Mouse (Mus musculus) intestine, embryonic 15.5 days (tissue): Measurements from ENCODE around the gene Ipmk. TPM values are rescaled to one million over a fixed set of nuclear protein-coding genes. Genes with fewer than 3 reads are reported as not detected.

Source experiments
- ATAC-seq: fragments of 200-750 bp; cut with Nextera tagmentation; 2 replicates; pipeline ENCODE4 v1.8.0; 2017; ENCODE audit warnings: moderate TSS enrichment, moderate library complexity
- H3K27ac ChIP-seq: fragments of 300-500 bp; sonication (generic); 2 replicates; pipeline ENCODE4 v1.5.1; 2015; ENCODE audit warnings: mild to moderate bottlenecking, inconsistent platforms
- H3K27me3 ChIP-seq: fragments of 300-500 bp; sonication (generic); replicated peaks from 2 replicates; pipeline ENCODE4 v1.6.1; 2015; ENCODE audit warnings: inconsistent platforms
- H3K36me3 ChIP-seq: fragments of 300-500 bp; sonication (generic); 2 replicates; pipeline ENCODE4 v1.6.1; 2015; ENCODE audit warnings: inconsistent platforms
- H3K4me1 ChIP-seq: fragments of 300-500 bp; sonication (generic); replicated peaks from 2 replicates; pipeline ENCODE4 v1.6.1; 2015; ENCODE audit warnings: inconsistent platforms
- H3K4me2 ChIP-seq: fragments of 300-500 bp; sonication (generic); replicated peaks from 2 replicates; pipeline ENCODE4 v1.6.1; 2015; ENCODE audit warnings: mild to moderate bottlenecking, inconsistent platforms
- H3K4me3 ChIP-seq: fragments of 300-500 bp; sonication (generic); replicated peaks from 2 replicates; pipeline ENCODE4 v1.5.1; 2015; ENCODE audit warnings: inconsistent platforms
- H3K9ac ChIP-seq: fragments of 300-500 bp; sonication (generic); 2 replicates; pipeline ENCODE4 v1.6.1; 2015; ENCODE audit warnings: inconsistent platforms
- H3K9me3 ChIP-seq: fragments of 300-500 bp; sonication (generic); 2 replicates; pipeline ENCODE4 v1.6.1; 2016; ENCODE audit warnings: inconsistent platforms
- WGBS: fragments of 180-500 bp; shearing (Covaris S2); methylation state at CpG from one replicate; pipeline ENCODE4 v1.1.7; 2015; 5-methylcytosine and 5-hydroxymethylcytosine counted together
- polyA plus RNA-seq: library from polyadenylated mRNA; unstranded; fragments of >200 nt; fragmentation: Nextera tagmentation; extraction: Ambion mirVana; gene quantifications from 2 replicates; pipeline ENCODE4 v1.2.1, GENCODE M21; 2015

Gene Ipmk
- polyA plus RNA-seq, 1 experiment from 2014 or later = 28.3 TPM

GRCm38 (mm10) chr10:71327386-71327785, 20.2 kb upstream of the Ipmk start:
- WGBS = 89% methylated on average over 10 of the region's 10 CpGs
- no peak overlapping the region for H3K4me2 ChIP-seq

GRCm38 (mm10) chr10:71328382-71328781, 19.2 kb upstream of the Ipmk start:
- H3K4me2 ChIP-seq = no peak overlapping the region
- no peak for ATAC-seq
- H3K36me3 ChIP-seq = 0 out of 2 replicates have a peak, but pooled peaks cover 3% of the 10 kb centered on the region
- H3K27me3 ChIP-seq = no peaks in the 10 kb centered on the region
- H3K9me3 ChIP-seq = no peaks in the 10 kb centered on the region
- H3K27ac ChIP-seq = no peak overlapping the region
- no peak overlapping the region for H3K9ac ChIP-seq
- H3K4me3 ChIP-seq = no peak overlapping the region
- WGBS = 90% methylated on average over 6 of the region's 6 CpGs
- H3K4me1 ChIP-seq = no peaks in the 10 kb centered on the region

More at GRCm38 (mm10) chr10:71327386-71327785, 20.2 kb upstream of the Ipmk start:
- ATAC-seq = no peak
- Histone ChIP-seq H3K9ac (no peak overlapping the region), H3K27me3 (no peaks in the 10 kb centered on the region), H3K4me1 (no peaks in the 10 kb centered on the region), H3K36me3 (0 out of 2 replicates have a peak, but pooled peaks cover 3% of the 10 kb centered on the region), H3K27ac (no peak overlapping the region), H3K4me3 (no peak overlapping the region), H3K9me3 (no peaks in the 10 kb centered on the region)

- 0 out of 2 replicates have a peak, but pooled peaks cover 3% of the 10 kb centered on the region for H3K36me3 ChIP-seq
- H3K27ac ChIP-seq = no peak overlapping the region
- WGBS = 90% methylated on average over 5 of the region's 5 CpGs
- ATAC-seq = no peak
- no peak overlapping the region for H3K4me2 ChIP-seq
- no peak overlapping the region for H3K9ac ChIP-seq
- no peak overlapping the region for H3K4me3 ChIP-seq
- H3K27me3 ChIP-seq = no peaks in the 10 kb centered on the region
- no peaks in the 10 kb centered on the region for H3K9me3 ChIP-seq
- H3K4me1 ChIP-seq = no peaks in the 10 kb centered on the region
Measured at GRCm38 (mm10) chr10:71328870-71329269, 18.7 kb upstream of the Ipmk start.

- Histone ChIP-seq H3K27ac (no peak overlapping the region), H3K4me1 (no peaks in the 10 kb centered on the region), H3K4me2 (no peak overlapping the region), H3K27me3 (no peaks in the 10 kb centered on the region), H3K9ac (no peak overlapping the region), H3K36me3 (0 out of 2 replicates have a peak, but pooled peaks cover 3% of the 10 kb centered on the region), H3K9me3 (no peaks in the 10 kb centered on the region), H3K4me3 (no peak overlapping the region)
- no peak for ATAC-seq
- WGBS = 88% methylated on average over 6 of the region's 6 CpGs
Measured at GRCm38 (mm10) chr10:71329295-71329694, 18.3 kb upstream of the Ipmk start.

- ATAC-seq = no peak
- 95% methylated on average over 12 of the region's 12 CpGs for WGBS
- Histone ChIP-seq H3K9me3 (no peaks in the 10 kb centered on the region), H3K36me3 (0 out of 2 replicates have a peak, but pooled peaks cover 3% of the 10 kb centered on the region), H3K4me3 (no peak overlapping the region), H3K4me2 (no peak overlapping the region), H3K27me3 (no peaks in the 10 kb centered on the region), H3K27ac (no peak overlapping the region), H3K9ac (no peak overlapping the region), H3K4me1 (no peaks in the 10 kb centered on the region)
Measured at GRCm38 (mm10) chr10:71330070-71330469, 17.5 kb upstream of the Ipmk start.

- no peaks in the 10 kb centered on the region for H3K9me3 ChIP-seq
- H3K4me1 ChIP-seq = no peaks in the 10 kb centered on the region
- no peak overlapping the region for H3K9ac ChIP-seq
- H3K36me3 ChIP-seq = peaks cover 8% of the 10 kb centered on the region; the same call in 1 of the 2 replicates
- H3K27me3 ChIP-seq = no peaks in the 10 kb centered on the region
- no peak overlapping the region for H3K27ac ChIP-seq
- H3K4me3 ChIP-seq = no peak overlapping the region
- no peak overlapping the region for H3K4me2 ChIP-seq
- WGBS = 95% methylated on average over 7 of the region's 7 CpGs
- no peak for ATAC-seq
Measured at GRCm38 (mm10) chr10:71331908-71332307, 15.7 kb upstream of the Ipmk start.

GRCm38 (mm10) chr10:71332376-71332775, 15.2 kb upstream of the Ipmk start:
- no peaks in the 10 kb centered on the region for H3K9me3 ChIP-seq
- H3K27ac ChIP-seq = no peak overlapping the region
- no peak overlapping the region for H3K9ac ChIP-seq
- no peak overlapping the region for H3K4me2 ChIP-seq
- H3K36me3 ChIP-seq = peaks cover 8% of the 10 kb centered on the region; the same call in 1 of the 2 replicates
- no peak overlapping the region for H3K4me3 ChIP-seq
- no peak for ATAC-seq
- no peaks in the 10 kb centered on the region for H3K27me3 ChIP-seq
- no peaks in the 10 kb centered on the region for H3K4me1 ChIP-seq
- 90% methylated on average over 4 of the region's 4 CpGs for WGBS

- peaks cover 8% of the 10 kb centered on the region; the same call in 1 of the 2 replicates for H3K36me3 ChIP-seq
- WGBS = 95% methylated on average over 9 of the region's 9 CpGs
- no peak overlapping the region for H3K4me2 ChIP-seq
- no peaks in the 10 kb centered on the region for H3K9me3 ChIP-seq
- H3K27me3 ChIP-seq = no peaks in the 10 kb centered on the region
- ATAC-seq = no peak
- no peak overlapping the region for H3K4me3 ChIP-seq
- H3K4me1 ChIP-seq = no peaks in the 10 kb centered on the region
- H3K9ac ChIP-seq = no peak overlapping the region
- no peak overlapping the region for H3K27ac ChIP-seq
Measured at GRCm38 (mm10) chr10:71332859-71333258, 14.7 kb upstream of the Ipmk start.

GRCm38 (mm10) chr10:71337733-71338132, 9.8 kb upstream of the Ipmk start:
- Histone ChIP-seq H3K4me1 (0 out of 2 replicates have a peak, but pooled peaks cover 9% of the 10 kb centered on the region), H3K27me3 (no peaks in the 10 kb centered on the region), H3K27ac (no peak overlapping the region), H3K4me2 (no peak overlapping the region), H3K9me3 (no peaks in the 10 kb centered on the region), H3K9ac (no peak overlapping the region), H3K4me3 (no peak overlapping the region), H3K36me3 (peaks cover 5% of the 10 kb centered on the region; the same call in 1 of the 2 replicates)
- WGBS = 75% methylated on average over 2 of the region's 2 CpGs
- ATAC-seq = peak; percentile 27; the same call in 1 of the 2 replicates

- H3K4me1 ChIP-seq = 0 out of 2 replicates have a peak, but pooled peaks cover 9% of the 10 kb centered on the region
- H3K9ac ChIP-seq = no peak overlapping the region
- ATAC-seq = no peak
- no peak overlapping the region for H3K27ac ChIP-seq
- H3K4me3 ChIP-seq = no peak overlapping the region
- WGBS = 61% methylated on average over 8 of the region's 8 CpGs
- peaks cover 5% of the 10 kb centered on the region; the same call in 1 of the 2 replicates for H3K36me3 ChIP-seq
- no peaks in the 10 kb centered on the region for H3K9me3 ChIP-seq
- no peaks in the 10 kb centered on the region for H3K27me3 ChIP-seq
- no peak overlapping the region for H3K4me2 ChIP-seq
Measured at GRCm38 (mm10) chr10:71338156-71338905, 9.2 kb upstream of the Ipmk start.

GRCm38 (mm10) chr10:71339463-71339862, 8.1 kb upstream of the Ipmk start:
- no peak for ATAC-seq
- 52% methylated on average over 4 of the region's 4 CpGs for WGBS
- H3K27me3 ChIP-seq = no peaks in the 10 kb centered on the region
- H3K4me1 ChIP-seq = peaks cover 15% of the 10 kb centered on the region
- H3K9ac ChIP-seq = no peak overlapping the region
- H3K9me3 ChIP-seq = no peaks in the 10 kb centered on the region
- H3K27ac ChIP-seq = 0 out of 2 replicates have a peak overlapping the region, but pooled peaks have one; percentile 56
- no peak overlapping the region for H3K4me3 ChIP-seq
- peaks cover 5% of the 10 kb centered on the region; the same call in 1 of the 2 replicates for H3K36me3 ChIP-seq
- H3K4me2 ChIP-seq = 0 out of 2 replicates have a peak overlapping the region, but pooled peaks have one; percentile 9

- WGBS = 68% methylated on average over 2 of the region's 2 CpGs
- Histone ChIP-seq H3K4me2 (no peak overlapping the region), H3K4me3 (no peak overlapping the region), H3K4me1 (peaks cover 19% of the 10 kb centered on the region), H3K9me3 (no peaks in the 10 kb centered on the region), H3K27me3 (no peaks in the 10 kb centered on the region), H3K9ac (no peak overlapping the region), H3K36me3 (peaks cover 5% of the 10 kb centered on the region; the same call in 1 of the 2 replicates), H3K27ac (no peak overlapping the region)
- no peak for ATAC-seq
Measured at GRCm38 (mm10) chr10:71340195-71340594, 7.4 kb upstream of the Ipmk start.
